Mouse (Mus musculus) T-helper 17 cell (primary cell): Measurements from ENCODE around the gene Chn2.

ENCODE experiments used
- in situ Hi-C, 2 experiments: fragments of 300-600 bp; cut with MboI, MseI; formaldehyde crosslinking; loops; 1 replicate in 1 of 2; 2 replicates in 1 of 2; pipeline ENCODE4 v1.15.1; 2025; ENCODE audit warnings: high pct_unique_total_duplicates in 2 of 2

Chn2 gene

GRCm38 (mm10) chr6:54074454-54074853 is 35.1 kb downstream of the Chn2 start:
- in situ Hi-C loops: no loop called here

GRCm38 (mm10) chr6:54075419-54075818 is 36.1 kb downstream of the Chn2 start:
- in situ Hi-C loops: no loop called here

- in situ Hi-C loops: no loop called here
Observed at GRCm38 (mm10) chr6:54076625-54077024, 37.3 kb downstream of the Chn2 start.

GRCm38 (mm10) chr6:54078269-54078668 is 38.9 kb downstream of the Chn2 start:
- in situ Hi-C loops: no loop called here

- in situ Hi-C loops: loop anchor here in 1 of 2 experiments (10.0 kb wide), 1 partner anchor 935 kb away; no protein-coding TSS in a partner anchor
Observed at GRCm38 (mm10) chr6:54079881-54080280, 40.5 kb downstream of the Chn2 start.

- in situ Hi-C loops: loop anchor here in 1 of 2 experiments (10.0 kb wide), 1 partner anchor 934 kb away; no protein-coding TSS in a partner anchor
Observed at GRCm38 (mm10) chr6:54080518-54081285, 41.3 kb downstream of the Chn2 start.

GRCm38 (mm10) chr6:54082576-54082975 is 43.2 kb downstream of the Chn2 start:
- in situ Hi-C loops: loop anchor here in 1 of 2 experiments (10.0 kb wide), 1 partner anchor 932 kb away; no protein-coding TSS in a partner anchor

- in situ Hi-C loops: loop anchor here in 1 of 2 experiments (10.0 kb wide), 1 partner anchor 931 kb away; no protein-coding TSS in a partner anchor
Observed at GRCm38 (mm10) chr6:54084046-54084445, 44.7 kb downstream of the Chn2 start.

- in situ Hi-C loops: loop anchor here in 1 of 2 experiments (10.0 kb wide), 1 partner anchor 930 kb away; no protein-coding TSS in a partner anchor
Observed at GRCm38 (mm10) chr6:54085009-54085408, 45.7 kb downstream of the Chn2 start.

GRCm38 (mm10) chr6:54088168-54088567 is 48.8 kb downstream of the Chn2 start:
- in situ Hi-C loops: loop anchor here in 1 of 2 experiments (10.0 kb wide), 1 partner anchor 927 kb away; no protein-coding TSS in a partner anchor

GRCm38 (mm10) chr6:54090822-54091221 is 51.5 kb downstream of the Chn2 start:
- in situ Hi-C loops: no loop called here

GRCm38 (mm10) chr6:54092920-54093319 is 53.6 kb downstream of the Chn2 start:
- in situ Hi-C loops: no loop called here

GRCm38 (mm10) chr6:54096147-54096761 is 56.9 kb downstream of the Chn2 start:
- in situ Hi-C loops: no loop called here

- in situ Hi-C loops: no loop called here
Observed at GRCm38 (mm10) chr6:54096836-54097235, 57.5 kb downstream of the Chn2 start.

GRCm38 (mm10) chr6:54098339-54098738 is 59.0 kb downstream of the Chn2 start:
- in situ Hi-C loops: no loop called here

- in situ Hi-C loops: no loop called here
Observed at GRCm38 (mm10) chr6:54099659-54100058, 60.3 kb downstream of the Chn2 start.

GRCm38 (mm10) chr6:54102210-54102609 is 62.9 kb downstream of the Chn2 start:
- in situ Hi-C loops: no loop called here

- in situ Hi-C loops: no loop called here
Observed at GRCm38 (mm10) chr6:54103276-54103975, 64.1 kb downstream of the Chn2 start.

GRCm38 (mm10) chr6:54111416-54111984 is 72.1 kb downstream of the Chn2 start:
- in situ Hi-C loops: no loop called here

GRCm38 (mm10) chr6:54113338-54113737 is 74.0 kb downstream of the Chn2 start:
- in situ Hi-C loops: no loop called here

- in situ Hi-C loops: no loop called here
Observed at GRCm38 (mm10) chr6:54114412-54114811, 75.1 kb downstream of the Chn2 start.

GRCm38 (mm10) chr6:54116299-54116698 is 76.9 kb downstream of the Chn2 start:
- in situ Hi-C loops: no loop called here
